Mouse (Mus musculus) bone marrow, adult 2 months (tissue): ENCODE data around the gene Nop58.

Source experiments
- CTCF ChIP-seq: fragments of 200-500 bp; IDR thresholded peaks from 2 replicates; pipeline ENCODE4 v1.5.1; 2011; ENCODE audit warnings: low read length, control low read depth; ENCODE audit not compliant: control insufficient read depth, insufficient read depth
- POLR2A ChIP-seq: fragments of 200-500 bp; IDR thresholded peaks from 2 replicates; pipeline ENCODE4 v1.6.1; 2011; ENCODE audit warnings: low read depth, mild to moderate bottlenecking, control low read depth, low read length, borderline replicate concordance; ENCODE audit not compliant: control insufficient read depth

- TF ChIP-seq CTCF, result no peak
- no peak for TF ChIP-seq POLR2A
Measured at GRCm38 (mm10) chr1:59725661-59726060, 40.9 kb downstream of the Nop58 start.
